Mouse (Mus musculus): ENCODE results near the gene Xrcc4.
A peak's percentile ranks its signal among the peaks of the same experiment; 100 is the strongest.
"Not testable (repeated sequence)": the region's sequence is repeated elsewhere in the genome, so short reads cannot be mapped to it uniquely, and the experiment has no call there.

Gene Xrcc4

DNA sequence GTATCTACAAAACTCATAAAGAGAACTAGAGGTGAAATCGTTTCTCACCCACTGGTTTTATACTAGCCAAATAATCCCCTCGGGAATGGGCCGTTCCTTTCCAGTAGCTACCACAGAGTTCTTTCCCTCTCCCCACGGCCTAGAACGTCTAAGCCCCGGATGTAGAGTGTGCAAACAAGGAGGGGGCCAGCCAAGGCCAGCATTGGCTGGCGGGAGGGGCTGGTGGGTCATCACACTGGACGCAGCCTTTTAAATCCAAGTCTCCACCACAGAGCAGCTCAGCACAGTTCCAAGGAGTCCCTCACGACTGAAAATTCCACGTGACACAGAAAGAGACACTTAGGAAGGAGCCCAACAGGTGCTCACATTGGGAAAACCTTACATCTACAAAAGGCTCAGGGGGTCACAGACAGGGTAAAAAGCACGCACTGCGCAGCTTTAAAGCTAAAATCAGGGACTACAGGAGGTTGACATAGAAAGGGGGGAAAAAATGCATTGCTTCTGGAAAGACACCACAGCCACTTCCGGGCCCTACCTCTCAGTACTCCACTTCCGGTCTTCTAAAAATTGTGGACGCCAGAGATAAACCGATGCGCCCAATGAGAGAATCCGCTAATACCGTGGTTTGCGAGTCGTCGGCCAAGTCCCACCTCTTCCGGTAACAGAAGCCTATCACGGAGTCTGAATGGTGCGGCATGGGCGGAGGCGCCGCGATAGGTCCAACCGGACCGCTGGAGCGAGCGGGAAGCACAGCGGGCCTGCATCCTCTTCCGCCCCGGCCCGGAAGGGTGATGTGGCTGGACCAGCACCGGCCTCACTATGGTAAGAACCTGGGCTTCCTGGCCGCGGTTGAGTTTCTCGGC is at the start of gene Xrcc4, which contains the start of gene Tmem167:
Gene Xrcc4 (minus strand): TSS at position 647 of the 863 bp plus-strand sequence.
Gene Tmem167 (plus strand): TSS at position 162 of the 863 bp plus-strand sequence.
- DNase-seq (ENCODE audit: low spot score), result peak; percentile 98

DNA sequence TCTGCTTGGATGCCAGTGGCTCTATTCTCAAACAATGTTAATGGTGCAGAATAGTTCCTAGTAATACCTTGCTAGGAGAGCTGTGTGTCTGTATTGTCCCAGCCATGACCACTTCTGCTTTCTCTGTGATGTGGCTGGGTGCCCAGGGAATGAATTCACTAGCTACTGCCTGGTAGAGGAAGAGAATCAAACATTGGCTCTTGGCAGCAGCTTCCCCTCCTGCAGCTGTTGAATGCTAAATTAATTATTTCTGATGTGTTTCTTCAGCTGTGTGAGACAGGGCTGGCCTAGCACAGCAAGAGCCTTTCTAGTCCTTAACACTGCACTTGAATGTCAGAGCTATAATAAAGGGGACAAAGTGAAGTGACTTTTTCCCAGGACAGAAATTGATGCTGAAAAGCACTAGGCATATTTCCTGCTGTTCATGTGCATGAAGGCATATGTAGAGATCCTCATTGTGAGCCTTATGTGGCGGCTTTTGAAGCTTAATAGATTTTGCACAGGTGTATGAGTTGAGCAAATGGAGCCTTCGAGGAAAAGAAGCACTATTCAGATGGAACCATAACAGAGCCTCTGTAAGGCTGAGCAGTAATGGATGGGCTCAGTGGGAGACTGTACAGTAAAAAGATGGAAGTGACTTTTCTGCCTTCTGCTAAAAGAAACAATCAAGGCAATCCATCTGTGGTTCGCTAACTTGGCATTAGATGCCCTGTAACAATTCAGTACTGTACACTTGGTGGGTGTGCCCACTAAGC is 46.9 kb upstream of the Xrcc4 start:
- DNase-seq (ENCODE audit: low spot score), result peak; percentile 22

GRCm38 (mm10) chr13:90111681-90112080 is 22.3 kb upstream of the Xrcc4 start:
- DNase-seq (ENCODE audit: low spot score), result no peak

- not testable (repeated sequence) for DNase-seq (ENCODE audit: low spot score)
Observed at GRCm38 (mm10) chr13:90108746-90109145, 19.3 kb upstream of the Xrcc4 start.

GRCm38 (mm10) chr13:90106139-90106538 is 16.7 kb upstream of the Xrcc4 start:
- DNase-seq (ENCODE audit: low spot score), result no peak

DNA sequence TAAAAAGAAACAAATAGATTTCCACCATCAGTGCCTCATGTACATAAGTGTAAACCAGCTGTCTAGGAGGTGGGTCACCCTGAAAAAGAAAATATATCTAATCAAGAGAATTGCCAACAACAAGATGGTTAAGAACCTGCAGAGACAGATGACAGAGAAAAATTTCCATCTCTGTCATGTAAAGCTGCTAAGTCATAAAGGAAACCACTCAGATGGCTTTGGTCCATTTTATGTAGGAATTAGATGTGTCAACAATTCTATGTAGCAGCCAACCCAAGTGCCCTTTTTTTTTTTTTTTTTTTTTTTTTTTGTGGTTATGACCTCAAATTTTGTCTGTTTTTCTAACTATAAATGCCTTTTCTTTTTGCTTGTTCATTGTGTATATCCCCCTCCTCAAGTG is 12.1 kb upstream of the Xrcc4 start:
- DNase-seq (ENCODE audit: low spot score), result no peak

GRCm38 (mm10) chr13:90089825-90090183 is 396 bp upstream of the Xrcc4 start:
- DNase-seq (ENCODE audit: low spot score), result no peak

DNA sequence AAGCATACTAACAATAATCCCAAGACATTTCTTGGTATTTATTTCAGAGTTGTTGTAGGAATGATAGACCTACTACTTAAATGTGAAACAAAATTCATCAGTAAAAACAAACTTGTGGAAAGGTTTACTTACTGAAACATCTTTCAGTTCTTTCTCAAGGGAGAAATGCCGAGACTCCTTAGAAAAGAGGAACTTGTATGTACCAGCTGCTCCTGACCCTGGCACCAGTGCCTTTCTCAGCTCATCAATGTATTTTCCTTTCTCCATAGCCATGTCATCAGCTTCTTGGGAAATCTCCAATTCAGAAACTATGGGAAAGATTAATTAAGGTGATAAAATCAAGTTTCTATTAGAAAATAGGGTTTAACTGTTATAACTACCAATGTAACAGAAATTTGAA is 27.5 kb downstream of the Xrcc4 start:
- no peak for DNase-seq (ENCODE audit: low spot score)

DNA sequence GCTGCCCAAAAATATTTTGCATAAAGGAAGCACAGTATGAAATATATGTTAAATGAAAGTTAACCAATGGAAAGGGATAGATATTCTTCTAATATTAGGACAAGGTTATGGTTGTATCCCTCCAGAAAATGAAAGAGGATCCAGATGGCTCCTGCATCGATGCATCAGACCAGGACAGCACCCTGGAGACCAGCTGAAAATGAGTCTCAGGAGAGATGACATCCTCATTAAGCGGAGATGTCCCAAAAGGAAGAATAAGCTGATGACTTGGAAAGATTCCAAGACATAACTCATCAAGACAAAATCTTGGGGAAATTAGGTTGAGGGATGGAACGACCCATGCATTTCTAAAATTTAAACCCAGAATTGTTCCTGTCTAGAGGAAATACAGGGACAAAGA is 37.0 kb downstream of the Xrcc4 start:
- DNase-seq (ENCODE audit: low spot score), result no peak

GRCm38 (mm10) chr13:90051735-90052134 is 37.7 kb downstream of the Xrcc4 start:
- no peak for DNase-seq (ENCODE audit: low spot score)

- DNase-seq (ENCODE audit: low spot score), result no peak
Observed at GRCm38 (mm10) chr13:90039613-90040012, 49.8 kb downstream of the Xrcc4 start.

DNA sequence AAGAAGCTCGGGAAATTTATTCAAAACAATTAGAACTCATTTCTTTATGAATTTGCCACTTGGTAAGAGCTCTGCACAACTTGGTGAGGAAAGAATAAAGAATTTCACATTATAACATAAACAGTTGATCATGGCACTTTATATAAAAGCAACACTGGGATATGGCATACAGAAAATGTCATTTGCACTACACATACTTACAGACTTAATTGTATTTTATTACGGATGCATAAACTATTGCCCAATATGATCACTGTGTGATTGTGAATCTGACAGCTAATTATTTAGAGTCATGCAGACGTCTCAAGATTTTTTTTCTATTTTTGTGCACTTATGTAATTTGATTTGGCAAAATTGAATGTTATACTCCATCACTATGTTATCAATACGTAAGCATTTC is 56.4 kb downstream of the Xrcc4 start:
- DNase-seq (ENCODE audit: low spot score), result no peak

GRCm38 (mm10) chr13:90032523-90032922 is 56.9 kb downstream of the Xrcc4 start:
- DNase-seq (ENCODE audit: low spot score), result no peak

DNA sequence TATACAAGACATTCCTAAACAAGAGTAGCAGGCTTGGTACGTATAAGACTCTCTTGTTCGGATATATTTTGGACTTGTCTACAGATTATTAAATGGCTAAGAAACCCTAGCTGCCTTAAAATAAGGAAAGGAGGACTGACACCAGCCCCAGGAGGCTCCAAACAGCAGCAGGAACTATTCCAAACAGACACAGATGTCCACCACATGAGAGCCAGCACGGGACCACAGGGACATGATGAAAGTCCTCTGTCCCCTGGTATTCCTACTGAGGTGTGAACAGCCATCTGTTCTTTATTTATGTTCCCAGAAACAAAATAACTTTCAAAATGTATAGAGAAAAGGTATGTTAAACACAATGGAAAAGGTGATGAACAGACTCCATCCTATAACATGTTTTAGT is 58.5 kb downstream of the Xrcc4 start:
- no peak for DNase-seq (ENCODE audit: low spot score)

DNA sequence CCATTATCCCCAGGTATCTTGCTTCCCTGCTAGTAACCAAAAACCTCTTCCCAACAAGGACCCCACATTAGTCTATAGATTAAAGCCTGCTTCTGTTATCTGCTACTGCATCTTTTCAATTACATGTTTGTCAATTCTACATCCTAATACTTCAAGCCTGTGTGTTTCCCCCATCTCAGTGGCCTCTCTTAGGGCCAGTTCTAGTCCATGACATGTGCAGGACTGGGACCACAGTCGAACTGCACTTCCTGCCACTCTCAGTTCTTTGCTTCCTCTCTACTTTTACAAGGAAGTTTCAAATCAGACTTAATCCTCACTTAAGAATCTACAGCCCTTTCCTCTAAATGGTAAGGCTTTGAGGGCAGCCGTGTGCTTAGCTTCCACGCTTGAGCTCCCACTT is 76.8 kb downstream of the Xrcc4 start:
- DNase-seq (ENCODE audit: low spot score), result no peak

- no peak for DNase-seq (ENCODE audit: low spot score)
Observed at GRCm38 (mm10) chr13:90012198-90012597, 77.2 kb downstream of the Xrcc4 start.

DNA sequence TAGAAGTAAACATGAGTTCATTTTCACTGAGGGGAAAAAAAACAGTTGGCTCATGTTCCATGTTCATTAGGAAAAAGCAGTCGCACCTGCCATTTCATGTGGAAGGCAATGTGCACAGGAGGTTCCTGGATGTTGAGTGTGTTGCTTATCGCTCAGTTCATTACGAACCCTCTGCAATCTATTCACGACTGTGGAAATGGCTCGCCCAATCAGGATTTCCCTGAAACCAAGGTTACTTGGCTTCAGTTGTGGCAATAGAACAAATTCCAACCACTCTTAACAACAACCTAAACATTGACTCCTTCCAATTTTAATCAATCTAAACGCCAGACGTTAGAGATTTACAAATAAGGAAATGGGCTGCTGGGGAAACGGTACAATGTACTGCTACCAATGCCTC is 78.3 kb downstream of the Xrcc4 start:
- no peak for DNase-seq (ENCODE audit: low spot score)

DNA sequence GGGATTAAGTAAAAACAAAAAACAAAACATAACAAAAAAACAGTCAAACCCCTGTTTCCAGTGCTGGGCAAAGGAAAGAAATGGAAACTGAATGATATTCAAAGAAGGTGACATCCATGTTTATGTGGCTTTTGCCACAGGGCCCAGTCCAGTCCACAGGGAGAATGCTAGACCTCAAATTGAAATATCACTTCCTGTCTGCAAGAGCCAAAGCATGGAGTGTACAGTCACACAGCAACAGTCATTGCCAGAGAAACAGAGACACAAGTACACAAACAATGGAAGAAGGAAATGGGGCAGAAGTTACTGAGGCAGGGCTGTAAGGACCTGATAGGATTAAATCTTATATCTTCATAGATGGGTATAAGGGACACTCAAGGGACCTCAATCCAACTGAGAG is 79.6 kb downstream of the Xrcc4 start:
- no peak for DNase-seq (ENCODE audit: low spot score)

GRCm38 (mm10) chr13:90005561-90005960 is 83.8 kb downstream of the Xrcc4 start:
- DNase-seq (ENCODE audit: low spot score), result no peak

GRCm38 (mm10) chr13:89997531-89997930 is 91.9 kb downstream of the Xrcc4 start:
- DNase-seq (ENCODE audit: low spot score), result no peak

DNA sequence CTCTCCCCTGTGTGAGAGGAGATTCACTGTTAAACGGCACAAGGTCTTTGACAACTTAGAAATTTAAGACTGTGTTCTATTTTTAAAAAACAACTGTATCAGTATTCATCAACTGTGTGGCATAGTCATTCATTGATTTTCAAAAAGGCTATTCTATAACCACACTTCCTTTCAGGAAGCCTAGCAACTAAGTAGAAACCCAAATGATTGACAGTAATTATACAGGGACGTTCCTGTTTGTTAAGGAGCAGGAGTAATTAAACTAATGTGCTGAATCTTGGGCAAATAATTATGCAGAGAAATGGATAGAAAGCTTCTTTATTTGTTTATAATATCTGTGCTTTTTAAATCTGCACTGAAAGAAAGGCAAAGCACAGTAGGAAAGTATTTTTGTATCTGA is 103.3 kb downstream of the Xrcc4 start:
- DNase-seq (ENCODE audit: low spot score), result no peak

DNA sequence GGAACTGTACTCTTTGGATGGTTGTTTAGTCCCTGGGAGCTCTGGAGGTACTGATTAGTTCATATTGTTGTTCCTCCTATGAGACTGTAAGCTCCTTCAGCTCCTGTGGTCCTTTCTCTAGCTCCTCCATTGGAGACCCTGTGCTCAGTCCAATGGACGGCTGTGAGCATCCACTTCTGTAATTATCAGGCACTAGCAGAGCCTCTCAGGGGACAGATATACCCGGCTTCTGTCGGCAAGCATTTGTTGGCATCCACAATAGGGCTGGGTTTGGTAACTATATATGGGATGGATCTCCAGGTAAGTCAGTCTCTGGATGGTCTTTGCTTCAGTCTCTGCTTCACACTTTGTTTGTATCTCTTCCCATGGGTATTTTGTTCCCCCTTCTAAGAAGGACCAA is 118.5 kb downstream of the Xrcc4 start:
- DNase-seq (ENCODE audit: low spot score), result no peak

GRCm38 (mm10) chr13:89968671-89969070 is 120.7 kb downstream of the Xrcc4 start:
- DNase-seq (ENCODE audit: low spot score), result no peak
